Mouse (Mus musculus) embryonic facial prominence, embryonic 11.5 days (tissue): ENCODE measurements at regions not wholly inside any gene's neighbourhood (a gene's known extent, or its start where the extent isn't known, plus 50 kb on each side); places are given as distances from the start of the nearest gene placed in this dataset.
"Not testable (repeated sequence)": the region's sequence is repeated elsewhere in the genome, so short reads cannot be mapped to it uniquely, and the experiment has no call there.

ENCODE experiments used
- ATAC-seq: fragments of 200-750 bp; cut with Nextera tagmentation; replicated peaks from 2 replicates; pipeline ENCODE4 v1.8.0; 2017; ENCODE audit warnings: low read depth; ENCODE audit not compliant: insufficient number of reproducible peaks, low FRiP score, low TSS enrichment
- DNase-seq: peaks from one replicate; pipeline ENCODE4 v3.0.0-alpha.2; 2015; ENCODE audit warnings: low spot score
- H3K27ac ChIP-seq: fragments of 300-500 bp; sonication (generic); replicated peaks from 2 replicates; pipeline ENCODE4 v1.5.1; 2014; ENCODE audit warnings: mild to moderate bottlenecking, low read depth, low read length, control low read depth
- H3K27me3 ChIP-seq: fragments of 300-500 bp; sonication (generic); 2 replicates; pipeline ENCODE4 v1.6.1; 2014; ENCODE audit warnings: mild to moderate bottlenecking, low read length, moderate library complexity, mixed read lengths; ENCODE audit not compliant: control insufficient read depth, insufficient read depth
- H3K36me3 ChIP-seq: fragments of 300-500 bp; sonication (generic); replicated peaks from 2 replicates; pipeline ENCODE4 v1.6.1; 2014; ENCODE audit warnings: low read depth, mild to moderate bottlenecking, low read length, moderate library complexity, mixed read lengths; ENCODE audit not compliant: control insufficient read depth, insufficient read depth
- H3K4me1 ChIP-seq: fragments of 300-500 bp; sonication (generic); 2 replicates; pipeline ENCODE4 v1.6.1; 2014; ENCODE audit warnings: low read length, mixed read lengths; ENCODE audit not compliant: control insufficient read depth, insufficient read depth
- H3K4me2 ChIP-seq: fragments of 300-500 bp; sonication (generic); 2 replicates; pipeline ENCODE4 v1.6.1; 2014; ENCODE audit warnings: low read depth, mild to moderate bottlenecking, control low read depth, low read length, moderate library complexity
- H3K4me3 ChIP-seq: fragments of 300-500 bp; sonication (generic); 2 replicates; pipeline ENCODE4 v1.5.1; 2014; ENCODE audit warnings: low read depth, low read length, control low read depth
- H3K9ac ChIP-seq: fragments of 300-500 bp; sonication (generic); replicated peaks from 2 replicates; pipeline ENCODE4 v1.6.1; 2014; ENCODE audit warnings: mild to moderate bottlenecking, control low read depth, low read length
- H3K9me3 ChIP-seq: fragments of 300-500 bp; sonication (generic); replicated peaks from 2 replicates; pipeline ENCODE4 v1.6.1; 2016; ENCODE audit warnings: mild to moderate bottlenecking, low read length, inconsistent platforms, mixed read lengths; ENCODE audit not compliant: control insufficient read depth
- WGBS: fragments of 180-500 bp; shearing (Covaris S2); extraction: QIAGEN DNeasy Blood & Tissue Kit; methylation state at CpG from one replicate; pipeline ENCODE4 v1.1.7; 2014; 5-methylcytosine and 5-hydroxymethylcytosine counted together

- H3K4me1 ChIP-seq: no peaks in the 10 kb centered on the region
- no peak overlapping the region for H3K4me2 ChIP-seq
- H3K9me3 ChIP-seq: no peaks in the 10 kb centered on the region
- DNase-seq (no peak), ATAC-seq (no peak)
- no peak overlapping the region for H3K27ac ChIP-seq
- H3K9ac ChIP-seq: no peak overlapping the region
- 39% methylated on average over 2 of the region's 2 CpGs for WGBS
- no peaks in the 10 kb centered on the region for H3K27me3 ChIP-seq
- H3K36me3 ChIP-seq: no peaks in the 10 kb centered on the region
- H3K4me3 ChIP-seq: no peak overlapping the region
Measured at GRCm38 (mm10) chr10:23733679-23734078, 53.4 kb downstream of the Rps12 start.

- not testable (repeated sequence) for H3K4me3 ChIP-seq, ATAC-seq, H3K36me3 ChIP-seq, H3K27me3 ChIP-seq, H3K27ac ChIP-seq, H3K9me3 ChIP-seq, DNase-seq, H3K9ac ChIP-seq, H3K4me1 ChIP-seq, H3K4me2 ChIP-seq
- 87% methylated on average over 23 of the region's 28 CpGs for WGBS
Measured at GRCm38 (mm10) chr10:23725960-23726714, 60.9 kb downstream of the Rps12 start.

DNA sequence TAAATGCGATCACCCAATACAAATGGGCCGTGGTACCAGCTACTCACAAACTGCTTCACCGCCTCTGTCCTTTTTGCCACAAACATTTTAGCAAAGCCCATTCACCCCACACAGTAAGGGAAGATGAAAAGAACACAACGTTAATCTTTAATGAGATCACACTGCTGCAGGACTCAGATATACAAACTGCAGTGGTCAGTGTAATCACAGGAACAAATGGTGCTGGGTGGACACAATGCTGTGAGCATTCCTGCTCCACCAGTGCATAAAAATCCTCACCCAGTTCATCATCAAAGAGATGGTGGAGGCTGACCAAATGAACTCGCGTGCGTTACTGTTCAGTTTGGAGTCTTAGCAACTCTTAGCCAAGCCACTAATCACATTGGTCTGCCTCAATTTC lies 69.0 kb downstream of the Rps12 start:
- H3K27me3 ChIP-seq: no peaks in the 10 kb centered on the region
- no peaks in the 10 kb centered on the region for H3K36me3 ChIP-seq
- no peaks in the 10 kb centered on the region for H3K4me1 ChIP-seq
- no peak overlapping the region for H3K4me2 ChIP-seq
- no peaks in the 10 kb centered on the region for H3K9me3 ChIP-seq
- DNase-seq (no peak), ATAC-seq (no peak)
- 82% methylated on average over 7 of the region's 7 CpGs for WGBS
- H3K27ac ChIP-seq: no peak overlapping the region
- no peak overlapping the region for H3K9ac ChIP-seq
- H3K4me3 ChIP-seq: no peak overlapping the region

- Histone ChIP-seq H3K9ac (no peak overlapping the region), H3K4me1 (no peaks in the 10 kb centered on the region), H3K4me2 (no peak overlapping the region), H3K4me3 (no peak overlapping the region), H3K27ac (no peak overlapping the region), H3K36me3 (no peaks in the 10 kb centered on the region), H3K27me3 (no peaks in the 10 kb centered on the region), H3K9me3 (no peaks in the 10 kb centered on the region)
- ATAC-seq (no peak), DNase-seq (no peak)
- 86% methylated on average over 10 of the region's 10 CpGs for WGBS
Measured at GRCm38 (mm10) chr10:23715511-23715910, 71.6 kb downstream of the Rps12 start.

GRCm38 (mm10) chr10:23715101-23715500 lies 72.0 kb downstream of the Rps12 start:
- H3K27me3 ChIP-seq: no peaks in the 10 kb centered on the region
- H3K4me3 ChIP-seq: no peak overlapping the region
- ATAC-seq: no peak
- WGBS: 90% methylated on average over 7 of the region's 7 CpGs
- DNase-seq: no peak
- H3K27ac ChIP-seq: no peak overlapping the region
- no peak overlapping the region for H3K4me2 ChIP-seq
- H3K4me1 ChIP-seq: no peaks in the 10 kb centered on the region
- H3K9ac ChIP-seq: no peak overlapping the region
- no peaks in the 10 kb centered on the region for H3K36me3 ChIP-seq
- no peaks in the 10 kb centered on the region for H3K9me3 ChIP-seq

- Histone ChIP-seq H3K4me3 (no peak overlapping the region), H3K4me2 (no peak overlapping the region), H3K9ac (no peak overlapping the region), H3K9me3 (no peaks in the 10 kb centered on the region), H3K27me3 (no peaks in the 10 kb centered on the region), H3K36me3 (no peaks in the 10 kb centered on the region), H3K4me1 (no peaks in the 10 kb centered on the region), H3K27ac (peak overlapping the region; percentile 70)
- peak; percentile 33 for DNase-seq
- no peak for ATAC-seq
- 51% methylated on average over 5 of the region's 5 CpGs for WGBS
Measured at GRCm38 (mm10) chr10:23712691-23713378, 74.2 kb downstream of the Rps12 start.

GRCm38 (mm10) chr10:23711416-23712171 lies 75.5 kb downstream of the Rps12 start:
- ATAC-seq (peak; percentile 74; the same call in 1 of the 2 replicates), DNase-seq (peak; percentile 92)
- no peaks in the 10 kb centered on the region for H3K4me1 ChIP-seq
- no peak overlapping the region for H3K9ac ChIP-seq
- no peak overlapping the region for H3K27ac ChIP-seq
- no peak overlapping the region for H3K4me3 ChIP-seq
- WGBS: 27% methylated on average over 6 of the region's 6 CpGs
- H3K36me3 ChIP-seq: no peaks in the 10 kb centered on the region
- no peak overlapping the region for H3K4me2 ChIP-seq
- no peaks in the 10 kb centered on the region for H3K27me3 ChIP-seq
- no peaks in the 10 kb centered on the region for H3K9me3 ChIP-seq

DNA sequence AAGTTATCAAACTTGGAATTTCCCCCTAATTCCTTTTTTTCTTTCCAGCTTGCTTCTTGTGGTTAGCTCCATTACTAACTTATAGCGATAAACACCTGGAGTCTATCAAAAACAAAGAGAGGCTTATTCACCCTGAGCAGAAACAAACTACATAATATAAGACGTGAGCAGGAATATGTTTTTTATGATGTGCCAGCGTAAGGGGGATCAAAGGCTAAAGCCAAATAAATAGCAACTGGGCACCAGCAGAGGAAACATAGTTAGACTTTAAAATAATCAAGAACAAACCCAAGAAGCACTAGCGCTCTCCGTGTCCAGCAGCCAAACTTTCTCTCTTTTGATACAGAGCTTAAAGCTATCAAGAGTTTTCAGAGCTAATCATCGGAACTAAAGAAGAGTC lies 76.1 kb downstream of the Rps12 start:
- DNase-seq: peak; percentile 49
- Histone ChIP-seq H3K9me3 (no peaks in the 10 kb centered on the region), H3K9ac (no peak overlapping the region), H3K4me2 (no peak overlapping the region), H3K36me3 (no peaks in the 10 kb centered on the region), H3K4me3 (no peak overlapping the region), H3K27ac (0 out of 2 replicates have a peak overlapping the region, but pooled peaks have one; percentile 47), H3K27me3 (no peaks in the 10 kb centered on the region), H3K4me1 (no peaks in the 10 kb centered on the region)
- ATAC-seq: no peak; the same call in 1 of the 2 replicates
- 43% methylated on average over 6 of the region's 6 CpGs for whole genome bisulfite sequencing
